Mouse (Mus musculus) right cerebral cortex, adult 2 months (tissue): ENCODE measurements around the gene Nav2.

Experiments
- DNase-seq, 2 experiments: peaks; one replicate each; pipeline ENCODE4 v3.0.0; 2021 to 2022; ENCODE audit warnings: low spot score in 2 of 2

Gene Nav2

DNA sequence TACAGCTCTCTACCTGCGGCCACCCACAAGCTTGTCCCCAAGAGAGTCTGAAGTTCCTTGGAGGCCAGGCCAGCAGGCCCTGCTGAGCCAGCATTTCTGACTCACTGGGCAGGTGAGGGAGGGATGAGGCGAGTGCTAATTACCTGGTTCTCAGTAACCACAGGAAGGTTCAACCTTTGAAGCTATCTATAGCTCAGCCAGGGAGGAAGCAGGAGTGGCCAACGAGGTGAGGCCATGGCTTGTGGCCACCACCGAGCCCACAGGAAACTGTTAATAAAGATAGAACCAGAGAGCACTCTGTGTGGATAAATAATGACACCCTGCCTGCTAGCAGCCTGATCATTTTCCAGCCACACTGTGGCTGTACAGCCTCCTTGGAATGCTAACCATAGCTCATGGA lies 294.5 kb downstream of the Nav2 start:
- DNase-seq: no peak

DNA sequence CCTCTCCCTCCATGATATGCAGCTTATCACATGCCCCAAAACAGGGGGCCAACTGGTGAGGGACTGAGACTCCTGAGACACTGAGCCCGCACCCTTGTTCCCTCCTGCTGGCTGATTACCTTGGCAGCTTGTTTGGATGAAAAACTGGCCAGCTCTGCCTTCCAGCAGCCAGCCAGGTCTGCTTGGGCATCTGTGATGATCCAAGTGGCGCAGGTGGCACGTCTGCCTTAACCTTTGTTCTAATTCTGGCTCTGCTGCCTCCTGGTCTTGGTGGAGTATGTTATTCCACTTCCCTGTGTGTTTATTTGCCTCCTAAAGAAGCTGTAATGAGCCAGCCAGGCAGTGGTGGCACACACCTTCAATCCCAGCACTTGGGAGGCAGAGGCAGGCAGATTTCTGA lies 296.3 kb downstream of the Nav2 start:
- no peak for DNase-seq

DNA sequence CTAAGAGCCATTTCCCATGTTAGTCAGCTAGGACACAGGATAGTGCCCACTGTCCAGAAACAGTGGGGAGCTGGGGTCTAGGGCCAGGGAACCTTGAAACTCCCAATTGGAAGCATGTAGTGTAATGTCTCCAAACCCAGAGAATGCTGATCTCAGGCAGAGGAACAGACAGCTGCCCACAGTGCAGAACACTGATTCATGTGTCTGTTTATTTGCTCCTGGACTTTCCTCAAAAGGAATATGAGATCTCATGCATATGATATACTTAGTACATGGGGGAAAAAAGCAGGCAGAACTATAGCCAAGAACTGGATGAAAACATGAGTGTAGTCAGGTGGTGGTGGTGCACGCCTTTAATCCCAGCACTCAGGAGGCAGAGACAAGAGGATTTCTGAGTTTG lies 297.0 kb downstream of the Nav2 start:
- no peak for DNase-seq

DNA sequence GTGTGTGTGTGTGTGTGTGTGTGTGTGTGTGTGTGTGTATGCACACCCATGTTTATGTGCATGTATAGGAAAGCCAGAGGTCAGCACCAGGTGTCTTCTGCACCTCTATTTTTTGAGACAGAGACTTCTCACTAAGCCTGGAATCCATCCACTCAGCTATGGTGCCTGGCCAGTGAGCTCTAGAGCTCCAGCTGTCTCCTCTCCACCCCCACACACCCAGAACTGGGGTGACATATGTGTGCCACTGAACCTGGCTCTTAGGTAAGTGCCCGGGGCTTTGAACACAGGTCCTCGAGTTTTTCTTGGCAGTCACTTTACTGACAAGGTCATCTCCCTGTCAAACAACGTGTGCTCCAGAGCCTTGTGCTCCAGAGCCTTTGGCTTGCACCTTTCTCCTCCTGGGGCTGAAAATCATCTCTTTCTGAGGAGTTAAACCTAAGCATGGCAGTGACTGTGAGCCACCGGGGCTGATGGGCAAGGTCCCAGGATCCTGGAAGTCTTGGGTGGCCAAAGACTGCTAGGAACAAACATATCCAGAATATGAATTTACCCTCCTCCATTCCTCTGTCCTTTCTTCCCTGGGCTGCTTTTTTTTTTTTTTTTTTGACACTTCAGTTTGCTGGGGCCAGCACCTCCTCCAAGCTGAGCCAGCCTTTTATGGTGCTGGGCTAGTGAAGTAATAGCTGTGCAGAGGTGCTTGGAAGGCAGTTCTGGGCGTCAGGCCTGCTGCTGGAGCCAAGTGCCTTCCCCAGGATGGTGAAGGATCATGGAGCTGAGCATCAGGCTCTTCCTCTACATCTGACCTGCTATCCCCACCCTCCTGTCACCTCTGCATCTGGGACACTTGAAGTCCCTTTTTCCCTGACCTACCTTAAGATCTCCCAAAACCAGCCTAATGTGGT lies 298.5 kb downstream of the Nav2 start:
- no peak for DNase-seq

DNA sequence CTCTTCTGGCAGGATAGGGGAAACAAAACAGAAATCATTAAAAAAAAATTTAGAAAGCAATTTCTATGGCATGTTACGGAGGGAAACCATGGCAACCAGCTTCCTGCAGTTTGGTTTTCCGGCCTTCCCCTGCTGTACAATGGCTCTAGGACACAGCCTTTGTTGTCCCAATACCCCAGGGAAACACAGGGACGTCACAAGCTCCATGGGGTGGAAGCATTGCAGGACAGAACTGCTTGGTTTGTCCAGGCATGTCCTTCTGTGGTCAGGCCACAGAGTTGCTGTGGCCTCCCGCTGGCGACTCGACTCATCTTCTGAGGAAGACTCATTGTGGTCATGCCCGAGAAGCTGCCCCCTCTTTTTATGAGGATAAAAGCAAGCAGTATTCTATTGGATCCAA lies 301.0 kb downstream of the Nav2 start:
- no peak for DNase-seq

DNA sequence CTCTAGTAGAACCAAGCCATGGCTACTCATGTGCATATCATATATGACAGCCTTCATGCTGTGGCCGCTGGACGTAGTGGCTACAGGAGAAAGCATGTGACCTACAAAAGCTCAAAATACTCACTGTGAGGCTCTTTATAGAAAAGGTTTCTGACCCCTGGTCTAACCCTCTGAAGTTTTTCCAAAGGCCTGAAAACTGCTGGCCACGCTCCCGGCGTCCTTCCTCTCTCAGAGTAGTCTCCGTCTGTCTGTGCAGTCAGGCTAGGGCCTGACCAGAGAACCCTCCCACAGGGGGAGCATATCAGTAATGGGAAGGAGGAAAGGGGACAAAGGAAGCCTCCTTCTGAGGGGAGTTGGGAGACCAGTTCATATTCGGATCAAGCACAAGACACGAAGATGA lies 302.2 kb downstream of the Nav2 start:
- DNase-seq: no peak

DNA sequence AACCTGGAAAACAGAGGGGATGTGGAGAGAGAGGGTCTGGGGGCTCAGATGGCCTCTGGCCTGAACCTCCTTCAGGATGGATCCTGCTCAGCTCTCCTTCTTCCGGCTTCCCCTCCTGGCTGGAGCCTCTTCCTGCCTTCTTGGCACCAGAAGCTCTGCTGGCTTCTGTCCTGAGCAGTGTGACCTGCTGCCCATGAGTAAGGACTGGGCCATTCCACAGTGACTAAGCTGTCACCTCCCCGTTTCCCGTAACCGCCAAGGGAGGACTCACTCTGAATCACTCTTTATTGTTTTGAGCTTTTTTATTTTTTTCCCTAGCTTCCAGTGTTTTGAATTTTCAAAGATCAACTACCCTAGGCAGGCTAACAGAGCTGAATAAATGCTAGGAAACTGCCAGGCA lies 304.5 kb downstream of the Nav2 start:
- DNase-seq: no peak

DNA sequence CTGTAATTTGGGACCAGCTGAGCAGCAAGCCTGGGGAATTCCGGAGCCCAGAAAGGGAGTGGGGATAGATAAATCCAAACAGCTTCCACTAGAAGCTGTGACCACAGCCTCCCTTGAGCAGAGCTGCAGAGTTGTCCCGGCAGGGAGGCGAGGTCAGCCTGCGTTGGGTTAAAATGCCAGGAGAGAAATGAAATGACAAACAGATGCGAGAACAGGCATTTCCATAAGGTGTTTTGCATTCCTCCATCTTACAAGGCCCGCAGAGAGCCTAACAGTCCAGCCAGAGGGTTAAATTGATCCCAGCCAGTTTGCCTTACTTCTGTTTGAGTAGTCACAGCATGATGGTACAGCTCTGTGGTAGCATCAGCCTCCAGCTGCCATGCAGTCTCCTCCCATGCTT lies 309.3 kb downstream of the Nav2 start:
- DNase-seq: no peak

DNA sequence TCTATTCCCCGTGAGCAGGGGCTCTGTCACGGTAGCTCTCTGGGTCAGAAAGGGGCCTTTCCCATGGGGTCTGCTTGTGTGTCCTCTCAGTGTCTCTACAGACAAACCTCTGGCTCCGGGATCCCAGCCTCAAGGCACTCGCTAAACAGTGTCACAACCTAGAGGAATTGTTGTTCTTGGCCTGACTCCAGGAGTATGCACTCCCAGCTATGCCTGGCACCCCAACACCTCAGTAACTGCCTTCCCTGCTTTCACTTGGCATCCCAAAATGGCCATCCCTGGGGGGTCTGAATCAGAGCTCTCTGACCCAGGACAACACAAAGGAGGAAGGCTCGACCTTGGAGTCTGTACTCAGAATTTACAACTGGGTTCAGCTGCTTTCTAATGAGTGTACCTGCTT lies 317.2 kb downstream of the Nav2 start:
- no peak for DNase-seq

DNA sequence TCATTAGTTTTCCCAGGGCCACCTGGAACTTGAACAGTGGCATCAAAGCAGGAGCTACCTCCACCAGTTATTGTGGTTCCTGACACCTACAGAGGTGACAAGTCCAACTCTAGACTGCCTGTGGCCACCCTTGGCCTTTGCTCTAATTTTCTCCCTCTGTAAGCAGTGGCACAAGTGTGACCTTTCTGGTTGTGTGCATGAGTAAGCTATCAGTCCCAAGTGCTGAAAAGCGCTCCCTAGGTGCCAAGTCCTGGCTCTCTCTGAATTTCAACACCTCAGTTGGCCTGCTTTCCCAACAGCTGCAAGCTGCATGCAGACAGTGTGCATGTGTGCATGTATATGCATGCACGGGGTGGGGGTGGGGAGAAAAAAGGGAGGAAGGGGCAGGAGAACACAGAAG lies 324.5 kb downstream of the Nav2 start:
- DNase-seq: no peak

DNA sequence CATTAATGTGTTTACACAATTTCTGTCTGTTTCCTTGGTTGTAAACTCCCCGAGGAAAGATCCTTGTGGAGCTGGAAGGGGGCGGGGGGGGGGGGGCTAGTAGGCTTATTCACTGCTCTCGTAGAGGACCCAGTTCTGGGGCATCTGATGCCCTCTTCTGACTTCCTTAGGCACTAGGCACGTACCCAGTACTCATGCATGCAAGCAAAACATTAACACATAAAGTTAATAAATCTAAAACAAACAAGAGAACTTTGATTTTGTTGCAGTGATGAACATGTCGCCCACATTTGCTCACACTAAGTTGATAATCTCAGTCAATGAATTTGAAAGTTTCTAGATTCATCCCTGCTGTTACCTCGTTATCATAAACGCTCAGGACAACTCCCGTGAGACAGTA lies 325.8 kb downstream of the Nav2 start:
- no peak for DNase-seq

DNA sequence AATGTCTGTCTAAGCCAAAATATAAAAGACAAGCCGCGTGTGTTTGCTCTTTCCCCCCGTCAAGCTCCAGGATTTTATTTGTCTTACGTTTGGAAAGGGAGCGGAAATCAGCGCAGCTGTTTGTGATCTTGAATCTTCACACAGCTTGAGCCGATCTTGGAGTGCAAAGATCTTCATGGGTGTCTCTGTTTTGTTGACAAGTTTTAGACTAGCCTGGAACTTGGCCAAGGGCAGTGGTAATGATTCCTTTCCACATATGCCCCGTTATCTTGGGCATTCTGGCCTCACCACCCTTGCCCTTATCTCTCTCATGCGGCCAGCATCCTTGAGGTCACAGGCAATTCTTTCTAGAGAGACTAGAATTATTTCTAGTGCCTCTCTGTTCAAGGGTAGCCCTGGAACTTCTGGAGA lies 326.8 kb downstream of the Nav2 start:
- DNase-seq: no peak

DNA sequence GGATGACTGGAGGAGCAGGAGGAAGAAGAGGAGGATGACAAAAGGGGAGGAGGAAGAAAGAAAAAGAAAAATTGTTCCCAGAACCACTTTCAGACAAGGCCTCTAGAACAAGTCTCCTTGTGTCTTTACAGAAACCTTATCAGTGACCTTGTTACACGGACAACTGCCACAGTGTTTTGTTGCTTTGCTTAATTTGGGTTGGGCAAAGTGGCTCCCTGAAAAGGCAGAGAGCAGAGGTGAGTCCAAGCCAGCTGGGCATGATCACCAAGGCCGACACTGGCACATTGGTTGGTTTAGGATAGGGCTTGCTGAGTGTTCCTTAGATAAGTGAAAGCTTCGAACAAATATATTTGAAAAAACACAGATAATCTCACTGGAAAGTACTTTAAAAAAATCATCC lies 327.3 kb downstream of the Nav2 start:
- no peak for DNase-seq

DNA sequence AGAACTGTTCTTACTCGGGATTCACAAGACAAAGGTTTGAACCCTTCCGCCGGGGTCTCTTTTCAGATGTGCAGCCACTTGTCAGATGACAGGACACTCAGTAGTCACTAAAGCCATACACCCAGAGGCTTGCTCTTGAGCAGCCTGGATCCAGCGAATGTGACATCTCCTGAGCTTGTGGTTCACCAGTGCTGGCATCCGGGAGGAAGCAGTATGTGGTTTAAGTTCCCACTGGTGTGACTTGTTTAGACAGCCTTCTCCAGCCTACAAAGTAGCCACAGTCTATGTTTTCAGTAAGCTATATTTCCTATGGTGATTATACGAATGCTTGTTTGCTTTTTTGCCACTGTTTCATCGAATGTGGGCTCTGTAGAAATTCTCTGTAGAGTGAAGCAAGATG lies 331.9 kb downstream of the Nav2 start:
- no peak for DNase-seq

DNA sequence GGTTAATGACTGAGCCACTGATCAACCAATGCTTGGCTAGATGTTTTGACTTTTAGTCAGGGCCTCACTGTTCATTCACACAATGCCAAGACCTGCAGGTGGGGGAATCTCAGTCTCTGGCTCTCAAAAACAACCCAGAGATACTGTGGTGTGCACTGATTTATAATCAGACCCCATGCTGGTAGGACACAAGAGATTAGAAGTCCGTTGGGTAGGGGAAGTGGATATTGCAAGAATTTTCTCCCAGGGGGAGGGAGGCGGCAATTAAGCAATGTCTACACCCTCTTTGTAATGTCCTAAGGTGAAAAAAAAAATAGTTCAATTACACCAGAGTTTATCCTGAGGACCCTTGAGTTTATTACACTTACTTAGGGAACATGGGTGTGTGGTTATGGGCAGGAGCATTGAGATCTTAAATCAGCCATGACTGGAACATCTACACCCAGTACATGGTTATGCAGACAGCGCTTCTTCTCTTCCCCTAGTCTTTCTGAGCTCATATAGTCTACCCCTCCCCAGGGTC lies 332.8 kb downstream of the Nav2 start:
- no peak for DNase-seq

DNA sequence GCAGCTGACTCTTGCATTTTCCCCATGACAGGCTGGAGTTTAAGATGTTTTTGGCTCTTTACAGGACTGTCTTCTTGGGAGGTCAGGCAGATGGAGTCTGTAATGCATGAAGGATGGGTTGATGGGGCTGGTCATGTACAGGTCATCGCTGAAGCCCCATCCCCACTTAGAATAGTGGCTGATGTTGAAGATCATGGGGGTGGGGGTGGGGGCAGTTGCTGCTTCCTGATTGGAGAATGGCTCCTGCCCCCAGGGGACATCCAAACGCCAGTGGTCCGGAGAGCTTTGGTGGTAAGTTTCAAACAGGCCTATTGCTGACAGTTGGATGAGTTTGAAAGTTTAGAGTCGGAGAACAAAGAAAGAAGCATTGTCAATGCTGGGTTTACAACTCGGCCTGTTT lies 333.7 kb downstream of the Nav2 start:
- DNase-seq: no peak

DNA sequence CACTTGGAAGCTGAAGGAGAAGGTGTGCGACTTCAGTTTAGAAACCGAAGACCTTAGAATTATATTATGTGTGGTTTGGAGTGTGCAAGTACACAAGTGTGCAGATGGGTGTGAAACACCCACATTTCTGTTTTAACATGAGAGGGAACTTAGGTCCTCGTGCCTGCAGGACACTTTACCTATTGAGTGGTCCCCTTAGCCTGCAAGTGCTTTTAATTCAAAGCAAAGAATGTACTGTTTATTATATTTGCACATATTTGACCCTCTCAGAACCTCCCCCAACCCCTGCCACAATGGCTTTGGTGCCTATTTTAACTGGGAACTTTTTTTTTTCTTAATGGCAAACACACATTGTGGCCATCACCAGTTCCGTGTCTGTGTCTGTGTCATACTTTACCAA lies 334.6 kb downstream of the Nav2 start:
- no peak for DNase-seq

DNA sequence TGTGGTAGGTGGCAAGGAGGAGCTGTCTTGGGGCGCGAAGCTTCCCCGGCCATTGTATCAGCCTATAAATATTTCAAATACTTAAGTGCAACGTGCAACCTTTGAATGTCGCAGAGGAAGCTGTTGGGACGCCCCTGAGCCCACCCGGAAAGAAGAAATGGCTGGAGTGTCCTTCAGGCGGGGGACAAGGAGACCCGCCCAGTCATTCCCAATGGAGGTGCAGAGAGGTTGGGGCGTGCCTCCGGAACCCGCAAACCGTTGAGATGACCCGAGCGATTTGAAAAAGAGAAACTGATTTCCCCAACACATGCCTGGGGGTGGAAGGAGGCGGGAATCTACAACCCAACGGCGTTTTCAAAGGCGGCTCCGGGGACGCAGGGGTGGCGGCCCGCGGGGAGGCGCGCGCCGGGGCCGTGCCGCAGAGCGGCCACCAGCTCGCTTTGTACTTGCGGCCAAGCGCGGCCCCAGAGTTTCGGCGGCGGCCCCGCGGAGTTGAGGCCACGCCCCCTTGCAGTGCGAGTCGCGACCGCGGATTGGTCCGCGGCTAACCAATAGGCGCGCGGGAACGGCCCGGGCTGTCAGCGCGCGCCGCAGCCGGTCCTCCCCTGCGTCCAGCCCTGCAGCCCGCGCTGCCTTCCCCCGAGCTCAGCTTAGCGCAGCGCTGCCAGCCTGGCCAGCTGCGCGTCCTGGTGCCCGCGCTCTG lies 337.2 kb downstream of the Nav2 start:
- DNase-seq: peak; percentile 90 to 91

DNA sequence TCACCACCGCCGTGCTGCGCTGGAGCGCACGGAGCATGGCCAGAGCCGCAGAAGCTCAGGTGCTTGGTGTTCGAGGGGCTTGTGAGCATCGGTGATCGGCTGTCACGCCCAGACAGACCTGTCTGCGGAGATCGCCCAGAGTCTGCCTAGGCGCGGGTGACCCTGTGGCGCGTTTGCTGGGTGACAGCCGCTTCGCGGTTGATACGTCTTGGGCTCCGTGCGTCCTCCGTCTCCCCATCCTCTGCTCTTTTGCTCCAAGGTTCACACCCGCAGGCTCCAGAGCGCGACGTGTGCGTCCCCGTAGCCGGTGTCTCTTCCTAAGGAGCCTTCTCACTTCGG lies 337.7 kb downstream of the Nav2 start:
- DNase-seq: no peak

DNA sequence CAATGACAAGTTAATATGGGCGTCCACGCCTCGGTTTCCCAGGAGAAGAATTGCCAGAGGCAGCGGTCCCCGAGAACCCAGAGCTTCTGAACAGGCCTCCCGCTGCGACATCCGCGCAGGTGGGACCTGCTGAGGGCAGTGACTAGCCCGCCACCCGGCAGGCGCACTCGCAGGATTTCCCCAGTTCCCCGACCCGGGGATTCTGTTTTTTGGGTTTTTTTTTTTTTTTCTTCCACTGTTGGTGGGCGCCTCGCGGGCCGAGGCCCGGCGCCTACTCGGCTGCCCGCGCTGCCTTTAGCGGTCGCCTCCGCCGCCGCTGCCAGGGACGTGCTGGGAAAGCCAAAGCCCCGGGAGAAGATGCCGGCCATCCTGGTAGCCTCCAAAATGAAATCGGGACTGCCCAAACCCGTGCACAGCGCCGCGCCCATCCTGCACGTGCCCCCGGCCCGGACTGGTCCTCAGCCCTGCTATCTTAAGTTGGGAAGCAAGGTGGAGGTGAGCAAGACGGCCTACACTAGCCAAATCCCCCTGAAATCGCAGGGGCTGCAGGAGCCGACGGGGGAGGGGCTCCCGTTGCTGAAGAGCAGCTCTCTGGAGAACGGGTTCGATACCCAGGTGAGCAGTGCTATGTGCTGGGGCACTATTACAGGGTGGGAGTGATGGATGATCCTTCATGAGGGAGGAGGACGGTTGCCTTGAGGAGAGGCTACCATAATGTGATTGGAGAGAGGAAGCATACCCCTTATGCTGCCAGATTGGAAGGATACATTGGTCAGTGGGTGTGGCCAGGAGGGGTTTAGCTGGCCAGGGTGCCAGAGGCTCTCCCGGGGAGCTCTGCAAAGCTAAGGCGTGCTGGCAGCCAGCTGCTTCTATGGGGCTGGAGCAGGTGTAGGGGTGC lies 338.3 kb downstream of the Nav2 start:
- peak in 1 of 2 experiments; percentile 35 for DNase-seq

DNA sequence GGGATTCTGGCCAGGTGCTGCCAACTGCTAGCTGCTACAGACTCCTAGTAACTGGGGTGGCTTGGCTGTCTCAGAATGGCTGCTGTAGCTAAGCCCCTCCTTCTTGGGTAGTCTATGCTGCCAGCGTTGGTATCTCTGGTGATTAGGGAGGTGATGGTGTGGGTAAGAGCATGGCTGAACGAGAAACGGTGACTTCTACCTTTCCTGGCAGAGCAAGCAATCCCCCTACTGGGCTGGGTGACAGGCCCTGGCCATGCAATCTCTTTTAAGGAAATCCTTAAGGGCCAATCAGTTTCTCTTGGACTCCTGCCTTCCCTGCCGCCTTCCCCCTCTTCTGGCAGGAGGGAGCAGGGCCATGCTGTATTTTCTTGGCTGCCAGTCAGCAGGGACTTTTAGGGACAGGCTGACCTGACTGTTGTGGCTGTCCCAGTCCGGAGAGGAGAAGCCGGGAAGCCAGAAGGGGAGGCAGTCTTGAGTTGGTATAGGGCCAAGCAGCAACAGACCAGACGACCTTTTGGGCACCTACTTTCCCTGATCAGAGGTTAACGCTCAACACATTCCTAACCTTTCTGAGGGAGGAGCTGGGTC lies 339.3 kb downstream of the Nav2 start:
- DNase-seq: peak; percentile 63 to 81
